Mouse (Mus musculus): ENCODE results near the gene Bbc3. TPM values are rescaled to one million over a fixed set of nuclear protein-coding genes. Genes with fewer than 3 reads are reported as not detected.

Bbc3 gene
- polyA plus RNA-seq, 1 experiment from 2014 or later: 10.4 TPM

GRCm38 (mm10) chr7:16310020-16310520 is 1.9 kb downstream of the Bbc3 start:
- WGBS: under 1% methylated on average over 35 of the region's 56 CpGs
- Histone ChIP-seq H3K36me3 (no peaks in the 10 kb centered on the region), H3K4me2 (peak overlapping the region; percentile 98), H3K9ac (peak overlapping the region; percentile 96), H3K9me3 (replicated peaks) (no peaks in the 10 kb centered on the region), H3K27me3 (replicated peaks) (no peaks in the 10 kb centered on the region), H3K27ac (ENCODE audit: poor library complexity, severe bottlenecking) (peak overlapping the region; percentile 58), H3K4me1 (replicated peaks) (peaks cover 55% of the 10 kb centered on the region), H3K4me3 (peak overlapping the region; percentile 76)
- ATAC-seq (ENCODE audit: insufficient number of reproducible peaks, low FRiP score): peak; percentile 66

DNA sequence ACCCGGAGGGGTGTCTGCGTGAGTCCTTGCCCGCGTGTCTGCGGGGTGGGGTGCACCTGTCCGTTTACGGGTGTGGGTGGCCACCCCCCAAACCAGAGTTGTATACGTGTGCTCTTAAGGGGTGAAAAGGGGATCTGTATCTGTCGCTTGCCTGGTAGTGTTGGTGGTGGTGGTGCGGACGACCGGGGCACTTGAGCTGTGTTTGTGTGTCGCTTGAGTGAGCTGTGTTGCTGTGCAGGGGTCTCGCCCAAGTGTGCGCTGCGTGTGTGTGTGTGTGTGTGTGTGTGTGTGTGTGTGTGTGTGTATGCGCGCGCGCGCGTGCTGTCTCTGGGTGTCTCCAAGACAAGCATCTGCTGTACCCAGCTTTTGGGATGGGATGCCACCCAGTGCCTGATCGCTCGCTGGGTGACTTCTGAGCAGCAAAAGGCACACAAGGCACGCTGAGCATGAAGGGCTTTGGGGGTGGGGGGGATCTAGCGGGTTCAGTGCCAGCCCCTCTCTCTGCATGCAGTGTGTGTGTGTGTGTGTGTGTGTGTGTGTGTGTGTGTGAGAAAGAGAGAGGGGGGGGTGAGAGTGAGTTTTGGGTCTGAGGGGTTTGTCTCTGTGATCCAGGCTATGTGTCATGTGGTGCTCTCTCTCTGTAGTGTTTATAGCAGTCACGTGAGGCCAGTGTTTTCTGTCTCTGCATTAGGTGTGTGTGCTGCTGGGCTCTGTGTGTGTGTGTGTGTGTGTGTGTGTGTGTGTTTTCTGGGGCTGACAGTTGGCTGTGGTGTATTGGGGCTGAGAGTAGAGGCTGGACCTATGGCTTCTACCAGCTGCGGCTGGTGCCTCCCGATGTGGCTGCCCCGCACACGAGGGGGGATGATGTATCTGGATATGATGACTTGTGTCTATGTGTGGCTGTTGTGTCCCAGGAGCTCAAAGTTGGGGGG is 2.6 kb downstream of the Bbc3 start:
- no peaks in the 10 kb centered on the region for H3K27me3 ChIP-seq (replicated peaks)
- H3K4me2 ChIP-seq: peak overlapping the region; percentile 98
- peak overlapping the region; percentile 100; the same call in 1 of the 2 replicates for H3K27ac ChIP-seq (ENCODE audit: poor library complexity, severe bottlenecking)
- no peak for ATAC-seq (ENCODE audit: insufficient number of reproducible peaks, low FRiP score)
- peak overlapping the region; percentile 96 for H3K9ac ChIP-seq
- H3K36me3 ChIP-seq: no peaks in the 10 kb centered on the region
- 2% methylated on average over 31 of the region's 31 CpGs for WGBS
- H3K4me3 ChIP-seq: peak overlapping the region; percentile 76
- no peaks in the 10 kb centered on the region for H3K9me3 ChIP-seq (replicated peaks)
- peaks cover 55% of the 10 kb centered on the region for H3K4me1 ChIP-seq (replicated peaks)

- Histone ChIP-seq H3K9me3 (replicated peaks) (no peaks in the 10 kb centered on the region), H3K4me2 (peak overlapping the region; percentile 98), H3K36me3 (peaks cover 3% of the 10 kb centered on the region; the same call in 1 of the 2 replicates), H3K9ac (peak overlapping the region; percentile 96), H3K27ac (ENCODE audit: poor library complexity, severe bottlenecking) (peak overlapping the region; percentile 100), H3K4me1 (replicated peaks) (peaks cover 55% of the 10 kb centered on the region), H3K4me3 (peak overlapping the region; percentile 76), H3K27me3 (replicated peaks) (no peaks in the 10 kb centered on the region)
- 1% methylated on average over 14 of the region's 14 CpGs for WGBS
- no peak for ATAC-seq (ENCODE audit: insufficient number of reproducible peaks, low FRiP score)
Observed at GRCm38 (mm10) chr7:16311453-16312004, 3.3 kb downstream of the Bbc3 start.

- Histone ChIP-seq H3K27me3 (replicated peaks) (no peaks in the 10 kb centered on the region), H3K4me1 (replicated peaks) (peaks cover 55% of the 10 kb centered on the region), H3K36me3 (peaks cover 9% of the 10 kb centered on the region), H3K4me2 (peak overlapping the region; percentile 98), H3K9me3 (replicated peaks) (no peaks in the 10 kb centered on the region), H3K9ac (peak overlapping the region; percentile 96), H3K4me3 (peak overlapping the region; percentile 76), H3K27ac (ENCODE audit: poor library complexity, severe bottlenecking) (peak overlapping the region; percentile 100)
- WGBS: 0% methylated on average over 49 of the region's 49 CpGs
- no peak for ATAC-seq (ENCODE audit: insufficient number of reproducible peaks, low FRiP score)
Observed at GRCm38 (mm10) chr7:16312011-16312671, 3.9 kb downstream of the Bbc3 start.

DNA sequence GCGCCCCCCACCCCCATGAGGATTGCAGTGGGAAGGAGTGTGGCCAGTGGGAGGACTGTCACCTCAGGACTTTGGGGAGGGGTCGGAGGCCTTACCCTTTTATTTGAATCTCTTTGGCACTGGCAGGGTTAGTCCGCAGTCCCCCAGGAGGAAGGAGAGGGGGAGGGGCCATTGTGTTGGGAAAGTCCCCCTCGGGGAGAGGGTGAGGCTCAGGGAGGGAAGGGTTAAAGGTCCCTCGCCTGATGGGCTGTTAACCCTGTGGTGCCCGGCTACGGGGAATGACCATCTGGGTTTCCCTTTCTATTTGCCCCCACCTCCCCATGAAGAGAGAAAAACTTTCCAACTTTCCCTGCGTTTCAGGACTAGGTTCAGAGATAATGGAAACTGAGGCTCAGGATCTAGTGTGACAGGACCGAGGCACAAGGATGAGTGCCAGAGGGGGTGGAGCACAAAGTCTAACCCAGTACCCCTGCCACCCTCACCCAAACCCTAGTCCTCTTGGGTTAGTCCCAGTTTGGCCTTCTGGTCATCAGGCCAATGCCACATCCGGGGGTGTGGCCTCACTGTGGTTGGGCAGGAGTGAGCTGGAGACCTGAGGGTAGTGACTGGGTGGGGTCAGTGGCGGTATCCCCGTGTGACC is 4.6 kb downstream of the Bbc3 start:
- peak; percentile 49 for ATAC-seq (ENCODE audit: insufficient number of reproducible peaks, low FRiP score)
- Histone ChIP-seq H3K4me3 (peak overlapping the region; percentile 76), H3K4me1 (replicated peaks) (peaks cover 55% of the 10 kb centered on the region), H3K9ac (peak overlapping the region; percentile 96), H3K9me3 (replicated peaks) (no peaks in the 10 kb centered on the region), H3K27ac (ENCODE audit: poor library complexity, severe bottlenecking) (peak overlapping the region; percentile 100), H3K4me2 (peak overlapping the region; percentile 98), H3K27me3 (replicated peaks) (no peaks in the 10 kb centered on the region), H3K36me3 (peaks cover 15% of the 10 kb centered on the region)
- 1% methylated on average over 12 of the region's 12 CpGs for whole genome bisulfite sequencing

DNA sequence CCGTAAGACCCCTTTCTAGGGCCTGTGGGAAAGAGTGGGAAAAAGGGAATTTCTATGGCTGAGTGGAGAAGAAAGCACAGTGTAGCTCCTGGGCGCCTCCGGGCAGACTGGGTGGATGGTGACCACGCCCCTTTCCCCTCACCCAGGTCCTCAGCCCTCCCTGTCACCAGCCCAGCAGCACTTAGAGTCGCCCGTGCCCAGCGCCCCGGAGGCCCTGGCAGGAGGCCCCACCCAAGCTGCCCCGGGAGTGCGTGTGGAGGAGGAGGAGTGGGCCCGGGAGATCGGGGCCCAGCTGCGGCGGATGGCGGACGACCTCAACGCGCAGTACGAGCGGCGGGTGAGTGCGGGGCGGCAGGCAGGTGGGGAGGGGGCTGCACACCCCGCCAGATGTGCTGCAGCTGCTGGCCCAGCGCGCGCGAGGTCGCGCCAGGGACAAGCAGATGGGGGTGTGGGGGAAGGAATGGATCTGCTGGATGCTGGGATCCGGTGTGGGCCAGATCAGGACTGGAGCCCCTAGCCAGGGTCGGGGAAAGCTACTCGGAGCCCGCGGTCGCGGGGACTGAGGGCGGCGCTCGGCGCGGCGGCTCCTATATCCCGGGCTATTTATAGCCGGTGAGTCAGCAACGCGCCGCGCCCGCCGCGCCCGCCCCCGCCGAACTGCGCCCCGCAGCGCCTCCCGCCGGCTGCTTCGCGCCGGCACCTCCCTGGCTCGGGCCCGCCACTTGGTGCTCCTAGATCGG is 5.5 kb downstream of the Bbc3 start:
- H3K9me3 ChIP-seq (replicated peaks): no peaks in the 10 kb centered on the region
- WGBS: under 1% methylated on average over 64 of the region's 66 CpGs
- H3K27ac ChIP-seq (ENCODE audit: poor library complexity, severe bottlenecking): peak overlapping the region; percentile 100
- peak; percentile 72 for ATAC-seq (ENCODE audit: insufficient number of reproducible peaks, low FRiP score)
- H3K9ac ChIP-seq: peak overlapping the region; percentile 96
- H3K4me3 ChIP-seq: peak overlapping the region; percentile 76
- H3K27me3 ChIP-seq (replicated peaks): no peaks in the 10 kb centered on the region
- peaks cover 49% of the 10 kb centered on the region for H3K4me1 ChIP-seq (replicated peaks)
- peaks cover 17% of the 10 kb centered on the region for H3K36me3 ChIP-seq
- peak overlapping the region; percentile 98 for H3K4me2 ChIP-seq

GRCm38 (mm10) chr7:16314221-16314775 is 6.1 kb downstream of the Bbc3 start:
- H3K4me1 ChIP-seq (replicated peaks): peaks cover 43% of the 10 kb centered on the region

DNA sequence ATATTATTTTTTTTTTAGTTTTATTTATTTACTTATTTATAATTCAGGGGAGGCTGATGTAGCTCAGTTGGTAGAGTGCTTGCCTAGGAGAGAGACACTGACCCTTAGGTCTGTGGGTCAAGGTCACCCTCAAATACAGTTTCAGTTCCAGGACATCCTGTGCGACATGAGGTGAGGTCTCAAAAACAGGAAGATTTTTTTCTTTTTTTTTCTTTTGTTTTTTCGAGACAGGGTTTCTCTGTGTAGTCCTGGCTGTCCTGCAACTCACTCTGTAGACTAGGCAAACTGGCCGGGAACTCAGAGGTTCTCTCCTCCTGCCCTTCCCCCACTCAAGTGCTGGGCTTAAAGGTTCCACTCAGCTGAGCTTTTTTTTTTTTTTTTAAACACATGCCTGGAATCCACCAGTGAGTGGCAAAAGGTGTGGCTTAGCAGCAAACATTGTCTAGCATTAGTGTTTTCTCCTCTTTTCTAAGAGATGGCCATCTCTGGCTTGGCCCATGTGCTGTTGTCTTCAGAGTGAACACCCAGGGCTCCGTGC is 7.1 kb downstream of the Bbc3 start:
- Histone ChIP-seq H3K9me3 (replicated peaks) (no peaks in the 10 kb centered on the region), H3K4me2 (no peak overlapping the region), H3K36me3 (peaks cover 19% of the 10 kb centered on the region), H3K9ac (no peak overlapping the region), H3K4me1 (replicated peaks) (peaks cover 34% of the 10 kb centered on the region), H3K27ac (ENCODE audit: poor library complexity, severe bottlenecking) (no peak overlapping the region), H3K27me3 (replicated peaks) (no peaks in the 10 kb centered on the region), H3K4me3 (no peak overlapping the region)
- no peak for ATAC-seq (ENCODE audit: insufficient number of reproducible peaks, low FRiP score)
- 47% methylated on average over 4 of the region's 4 CpGs for WGBS

More at GRCm38 (mm10) chr7:16314221-16314775, 6.1 kb downstream of the Bbc3 start:
- H3K9me3 ChIP-seq (replicated peaks): no peaks in the 10 kb centered on the region
- H3K27me3 ChIP-seq (replicated peaks): no peaks in the 10 kb centered on the region
- peak overlapping the region; percentile 76 for H3K4me3 ChIP-seq
- peak; percentile 0; the same call in 1 of the 2 replicates for ATAC-seq (ENCODE audit: insufficient number of reproducible peaks, low FRiP score)
- peak overlapping the region; percentile 98 for H3K4me2 ChIP-seq
- peak overlapping the region; percentile 100 for H3K27ac ChIP-seq (ENCODE audit: poor library complexity, severe bottlenecking)
- 14% methylated on average over 13 of the region's 13 CpGs for WGBS
- H3K9ac ChIP-seq: peak overlapping the region; percentile 96
- peaks cover 19% of the 10 kb centered on the region for H3K36me3 ChIP-seq

- Histone ChIP-seq H3K27ac (ENCODE audit: poor library complexity, severe bottlenecking) (no peak overlapping the region), H3K4me2 (no peak overlapping the region), H3K27me3 (replicated peaks) (no peaks in the 10 kb centered on the region), H3K4me3 (no peak overlapping the region), H3K9ac (no peak overlapping the region), H3K4me1 (replicated peaks) (peaks cover 16% of the 10 kb centered on the region), H3K36me3 (peaks cover 19% of the 10 kb centered on the region), H3K9me3 (replicated peaks) (no peaks in the 10 kb centered on the region)
- whole genome bisulfite sequencing: 68% methylated on average over 14 of the region's 14 CpGs
- ATAC-seq (ENCODE audit: insufficient number of reproducible peaks, low FRiP score): no peak
Observed at GRCm38 (mm10) chr7:16317094-16317493, 8.9 kb downstream of the Bbc3 start.

DNA sequence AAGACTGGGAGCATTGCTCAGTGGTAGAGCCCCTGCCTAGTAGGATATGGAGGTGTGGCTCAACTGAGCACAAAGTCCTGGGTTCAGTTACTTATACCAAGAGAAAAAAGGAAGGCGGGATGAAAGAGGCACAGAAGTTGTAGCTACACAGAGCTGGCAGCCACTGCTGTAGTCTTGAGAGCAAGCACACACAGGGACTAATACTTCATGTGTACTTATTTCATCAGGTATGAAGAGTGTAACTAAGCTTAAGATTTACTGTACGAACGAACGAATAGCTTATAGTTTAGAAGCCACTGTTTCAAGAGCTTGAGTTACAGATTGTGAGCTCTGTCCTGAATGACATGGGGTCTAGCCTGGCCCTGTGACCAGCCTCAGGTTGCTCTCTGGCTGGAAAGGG is 11.0 kb downstream of the Bbc3 start:
- Histone ChIP-seq H3K27ac (ENCODE audit: poor library complexity, severe bottlenecking) (no peak overlapping the region), H3K4me3 (no peak overlapping the region), H3K27me3 (replicated peaks) (no peaks in the 10 kb centered on the region), H3K9ac (no peak overlapping the region), H3K9me3 (replicated peaks) (no peaks in the 10 kb centered on the region), H3K4me2 (no peak overlapping the region), H3K4me1 (replicated peaks) (peaks cover 6% of the 10 kb centered on the region), H3K36me3 (peaks cover 19% of the 10 kb centered on the region)
- 91% methylated on average over 4 of the region's 4 CpGs for WGBS
- no peak for ATAC-seq (ENCODE audit: insufficient number of reproducible peaks, low FRiP score)
